Mouse (Mus musculus): ENCODE results near the gene Atraid.
A peak's percentile ranks its signal among the peaks of the same experiment; 100 is the strongest.
"Not testable (repeated sequence)": the region's sequence is repeated elsewhere in the genome, so short reads cannot be mapped to it uniquely, and the experiment has no call there.

The Atraid gene

GRCm38 (mm10) chr5:31047848-31048762, at the start of gene Atraid:
TSS of gene Atraid (plus strand) at chr5:31048312.
- peak; percentile 99 for DNase-seq

GRCm38 (mm10) chr5:30999324-30999723, 48.8 kb upstream of the Atraid start:
- DNase-seq = no peak

GRCm38 (mm10) chr5:31000122-31000521, 48.0 kb upstream of the Atraid start:
- DNase-seq = no peak

DNA sequence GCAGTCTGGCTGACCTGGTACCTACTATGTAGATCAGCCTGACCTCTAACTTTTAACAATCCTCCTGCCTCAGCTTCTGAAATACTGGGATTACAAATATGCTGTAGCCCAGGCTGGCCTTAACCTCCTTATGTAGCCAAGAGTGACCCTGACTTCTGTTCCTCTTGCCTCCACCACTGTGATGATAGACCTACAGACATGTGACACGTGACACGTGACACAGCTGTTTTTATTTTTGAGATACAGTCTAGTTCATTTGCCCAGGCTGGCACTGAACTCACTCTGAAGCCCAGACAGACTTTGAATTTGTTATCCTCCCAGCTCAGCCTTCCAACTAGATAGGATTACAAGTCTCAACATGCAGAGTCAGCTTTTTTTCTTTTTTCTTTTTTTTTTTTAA, 47.1 kb upstream of the Atraid start:
- no peak for DNase-seq

DNA sequence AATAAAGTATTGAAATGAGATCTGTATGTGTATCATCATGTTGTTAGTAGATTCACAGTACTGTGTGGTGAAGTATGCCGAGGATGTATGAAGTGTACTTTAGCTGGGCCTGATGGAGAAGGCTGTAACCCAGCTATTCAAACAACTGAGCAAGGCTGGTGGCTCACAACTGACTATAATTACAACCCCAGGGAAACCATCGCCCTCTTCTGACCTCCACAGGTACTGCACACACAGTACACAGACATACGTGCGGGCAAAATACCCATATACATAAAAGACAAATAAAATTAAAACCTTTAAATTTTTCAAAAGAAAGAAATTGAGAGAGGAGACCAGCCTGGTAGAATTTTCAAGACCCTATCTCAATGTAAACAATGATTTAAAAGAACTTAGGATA, 46.6 kb upstream of the Atraid start:
- no peak for DNase-seq

GRCm38 (mm10) chr5:31004184-31004583, 43.9 kb upstream of the Atraid start:
- DNase-seq = peak; percentile 92

GRCm38 (mm10) chr5:31012737-31013136, 35.4 kb upstream of the Atraid start:
- no peak for DNase-seq

DNA sequence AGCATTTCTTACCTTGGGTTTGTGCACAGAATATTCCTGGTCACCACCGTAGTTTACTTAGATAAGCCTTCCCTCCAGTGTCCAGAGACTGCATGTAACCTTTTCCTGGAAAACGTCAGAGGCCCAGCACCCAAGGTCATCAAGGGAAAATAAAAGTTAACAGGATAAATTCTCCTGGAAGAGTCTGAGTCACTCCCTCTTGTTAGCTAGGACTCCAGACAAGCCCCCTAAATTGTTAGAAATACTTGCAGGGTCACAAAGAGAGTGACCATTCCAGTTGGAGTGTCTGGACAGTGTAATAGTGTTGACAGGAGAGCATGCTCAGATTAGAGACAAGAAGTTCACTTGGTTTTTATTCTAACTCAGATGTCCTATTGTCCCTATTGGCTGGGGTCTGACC, 32.2 kb upstream of the Atraid start:
- DNase-seq = no peak

- DNase-seq = not testable (repeated sequence)
These were observed 26.3 kb upstream of the Atraid start for GRCm38 (mm10) chr5:31021790-31022189.

GRCm38 (mm10) chr5:31022690-31023089, 25.4 kb upstream of the Atraid start:
- no peak for DNase-seq

DNA sequence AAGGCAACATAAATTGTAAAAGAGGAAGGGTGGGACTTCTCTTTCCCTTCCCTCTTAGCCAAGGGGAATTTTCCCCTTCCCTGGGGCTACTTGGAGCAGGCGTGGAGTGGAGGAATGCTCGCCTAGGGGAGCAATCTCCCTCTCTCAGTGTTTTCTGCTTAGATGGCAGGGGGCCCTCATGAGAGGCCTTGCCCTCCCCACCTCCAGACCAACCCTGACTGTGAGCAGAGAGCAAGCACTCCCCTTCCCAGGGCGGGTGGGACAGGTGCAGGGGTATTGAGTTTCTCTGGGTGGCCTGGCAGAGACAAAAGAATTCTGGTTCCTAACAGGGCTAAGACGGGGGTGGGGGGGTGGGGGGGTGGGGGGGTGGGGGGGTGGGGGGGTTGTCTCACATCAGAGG, 24.9 kb upstream of the Atraid start:
- DNase-seq = no peak

GRCm38 (mm10) chr5:31024641-31025040, 23.5 kb upstream of the Atraid start:
- DNase-seq = no peak

DNA sequence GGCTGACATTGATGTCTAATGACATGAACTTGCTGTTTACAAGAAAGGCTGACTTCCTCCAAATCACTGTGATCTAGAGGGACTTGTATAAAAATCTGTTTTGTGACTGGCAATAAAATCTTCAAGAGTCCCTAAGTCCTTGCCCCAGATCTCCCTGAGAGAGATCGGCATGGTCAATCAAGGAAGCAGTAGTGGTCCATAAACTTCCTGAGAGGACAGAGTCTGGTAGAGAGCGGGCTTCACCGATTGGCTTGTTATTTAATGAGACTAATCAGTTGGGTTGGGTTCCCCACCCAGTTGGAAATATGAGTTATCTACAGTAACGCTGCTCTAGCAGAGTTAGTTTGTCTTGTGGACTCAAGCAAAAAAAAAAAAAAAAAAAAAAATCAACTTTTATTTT, 17.2 kb upstream of the Atraid start:
- no peak for DNase-seq

DNA sequence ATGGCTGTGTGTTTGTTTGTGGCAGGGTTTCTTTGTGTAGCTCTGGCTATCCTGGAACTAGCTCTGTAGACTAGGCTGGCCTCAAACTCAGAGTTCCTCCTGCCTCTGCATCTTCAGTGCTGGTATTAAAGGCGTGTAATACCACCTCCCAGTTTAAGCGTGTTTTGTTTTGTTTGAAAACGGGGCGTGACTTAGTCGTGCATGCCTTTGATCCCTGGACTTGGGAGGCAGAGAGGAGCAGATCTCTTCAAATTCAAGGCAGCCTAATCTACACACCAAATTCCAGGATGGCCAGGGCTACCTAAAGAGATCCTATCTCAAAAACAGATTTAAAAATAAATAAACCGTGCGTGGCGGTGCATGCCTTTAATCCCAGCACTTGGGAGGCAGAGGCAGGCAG, 16.6 kb upstream of the Atraid start:
- DNase-seq = no peak

- no peak for DNase-seq
These were observed 13.4 kb upstream of the Atraid start for GRCm38 (mm10) chr5:31034669-31035068.

DNA sequence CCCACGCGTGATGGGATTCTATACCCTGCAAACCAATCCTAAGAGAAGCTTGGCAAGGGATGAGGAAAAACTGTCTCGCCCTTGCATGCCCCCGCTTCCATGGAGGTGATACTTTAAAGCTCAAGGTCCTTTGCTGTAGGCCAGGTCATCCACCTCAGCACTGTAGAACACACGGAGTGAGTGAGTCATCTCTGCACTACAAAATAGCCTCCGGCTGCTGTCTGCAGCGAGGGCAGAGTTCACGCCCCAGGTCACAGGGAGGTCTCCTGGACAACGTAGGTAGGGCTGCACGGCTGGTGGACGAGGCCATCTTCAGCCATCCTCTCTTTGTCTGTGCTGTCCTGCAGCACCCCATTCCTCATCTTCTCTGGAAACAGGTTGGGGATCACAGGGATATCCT, 11.6 kb upstream of the Atraid start:
- DNase-seq = not testable (repeated sequence)

DNA sequence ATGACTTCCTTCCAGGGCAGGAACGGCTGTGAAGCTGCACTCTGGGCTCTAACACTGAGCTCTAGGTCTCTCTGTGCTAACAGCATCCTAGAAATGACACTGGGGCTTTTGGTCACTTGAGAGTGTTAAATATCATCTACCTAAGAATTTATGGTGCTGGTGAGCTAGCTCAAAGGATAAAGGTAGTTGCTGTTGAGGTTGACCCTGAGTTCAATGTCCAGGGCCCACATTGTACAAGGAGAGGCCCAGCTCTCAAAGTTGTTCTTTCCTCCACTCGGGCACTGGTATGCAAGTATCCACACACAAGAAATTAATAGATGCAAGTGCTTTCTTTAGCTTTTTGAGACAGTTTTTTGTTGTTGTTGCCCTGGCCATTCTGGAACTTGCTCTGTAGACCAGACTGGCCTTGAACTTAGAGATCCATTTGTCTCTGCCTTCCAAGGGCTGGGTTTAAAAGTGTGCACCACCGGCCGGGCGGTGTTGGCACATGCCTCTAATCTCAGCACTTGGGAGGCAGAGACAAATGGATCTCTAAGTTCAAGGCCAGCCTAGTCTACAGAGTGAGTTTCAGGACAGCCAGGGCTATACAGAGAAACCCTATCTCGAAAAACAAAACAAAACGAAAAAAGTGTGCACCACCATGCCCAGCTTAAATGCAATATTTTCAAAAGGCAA, 9.8 kb upstream of the Atraid start:
- no peak for DNase-seq

GRCm38 (mm10) chr5:31046416-31046815, 1.7 kb upstream of the Atraid start:
- no peak for DNase-seq

GRCm38 (mm10) chr5:31047074-31047473, 1.0 kb upstream of the Atraid start:
- no peak for DNase-seq

GRCm38 (mm10) chr5:31048763-31049641, 890 bp downstream of the Atraid start, which contains the start of gene Slc5a6:
TSS of gene Slc5a6 (minus strand) at chr5:31048924.
- DNase-seq = peak; percentile 70

GRCm38 (mm10) chr5:31050427-31050826, 2.3 kb downstream of the Atraid start:
- DNase-seq = no peak

- not testable (repeated sequence) for DNase-seq
These were observed 5.6 kb downstream of the Atraid start for GRCm38 (mm10) chr5:31053728-31054127.

All from cerebellum, adult 9-10 months (tissue).